Mouse (Mus musculus) forebrain, embryonic 16.5 days (tissue): ENCODE results near the gene Hivep3. TPM values are rescaled to one million over a fixed set of nuclear protein-coding genes. Genes with fewer than 3 reads are reported as not detected.
A peak's percentile ranks its signal among the peaks of the same experiment; 100 is the strongest.

Source experiments
- ATAC-seq: fragments of 200-750 bp; cut with Nextera tagmentation; 2 replicates; pipeline ENCODE4 v1.8.0; 2017; ENCODE audit warnings: mild to moderate bottlenecking, moderate library complexity
- H3K27ac ChIP-seq: fragments of 300-500 bp; sonication (generic); 2 replicates; pipeline ENCODE4 v1.5.1; 2014; ENCODE audit warnings: low read length, control low read depth
- H3K27me3 ChIP-seq: fragments of 300-500 bp; sonication (generic); replicated peaks from 2 replicates; pipeline ENCODE4 v1.6.1; 2014; ENCODE audit warnings: low read length; ENCODE audit not compliant: control insufficient read depth, insufficient read depth
- H3K36me3 ChIP-seq: fragments of 300-500 bp; sonication (generic); 2 replicates; pipeline ENCODE4 v1.6.1; 2014; ENCODE audit not compliant: control insufficient read depth, insufficient read depth
- H3K4me1 ChIP-seq: fragments of 300-500 bp; sonication (generic); replicated peaks from 2 replicates; pipeline ENCODE4 v1.6.1; 2014; ENCODE audit warnings: low read length; ENCODE audit not compliant: control insufficient read depth, insufficient read depth
- H3K4me2 ChIP-seq: fragments of 300-500 bp; sonication (generic); 2 replicates; pipeline ENCODE4 v1.6.1; 2014; ENCODE audit warnings: mild to moderate bottlenecking, low read length, control low read depth
- H3K4me3 ChIP-seq: fragments of 300-500 bp; sonication (generic); replicated peaks from 2 replicates; pipeline ENCODE4 v1.5.1; 2014; ENCODE audit warnings: mild to moderate bottlenecking, low read length, control low read depth
- H3K9ac ChIP-seq: fragments of 300-500 bp; sonication (generic); replicated peaks from 2 replicates; pipeline ENCODE4 v1.6.1; 2014; ENCODE audit warnings: low read depth, low read length, control low read depth
- H3K9me3 ChIP-seq: fragments of 300-500 bp; sonication (generic); 2 replicates; pipeline ENCODE4 v1.6.1; 2016; ENCODE audit warnings: low read length; ENCODE audit not compliant: control insufficient read depth
- WGBS: fragments of 180-500 bp; shearing (Covaris S2); extraction: QIAGEN DNeasy Blood & Tissue Kit; methylation state at CpG from one replicate; pipeline ENCODE4 v1.1.7; 2014; 5-methylcytosine and 5-hydroxymethylcytosine counted together
- polyA plus RNA-seq: library from polyadenylated mRNA; unstranded; fragments of >200 nt; fragmentation: Nextera tagmentation; extraction: Ambion mirVana; gene quantifications from 2 replicates; pipeline ENCODE4 v1.2.1, GENCODE M21; 2015

The Hivep3 gene
- polyA plus RNA-seq, 1 experiment from 2014 or later = 26.4 TPM

GRCm38 (mm10) chr4:120045871-120046270, 312.3 kb downstream of the Hivep3 start:
- H3K27me3 ChIP-seq = no peaks in the 10 kb centered on the region
- no peaks in the 10 kb centered on the region for H3K9me3 ChIP-seq
- 91% methylated on average over 7 of the region's 7 CpGs for WGBS
- peak overlapping the region; percentile 91 for H3K27ac ChIP-seq
- no peak overlapping the region for H3K9ac ChIP-seq
- no peak; the same call in 1 of the 2 replicates for ATAC-seq
- H3K4me2 ChIP-seq = no peak overlapping the region
- no peak overlapping the region for H3K4me3 ChIP-seq
- peaks cover 16% of the 10 kb centered on the region for H3K4me1 ChIP-seq
- no peaks in the 10 kb centered on the region for H3K36me3 ChIP-seq

DNA sequence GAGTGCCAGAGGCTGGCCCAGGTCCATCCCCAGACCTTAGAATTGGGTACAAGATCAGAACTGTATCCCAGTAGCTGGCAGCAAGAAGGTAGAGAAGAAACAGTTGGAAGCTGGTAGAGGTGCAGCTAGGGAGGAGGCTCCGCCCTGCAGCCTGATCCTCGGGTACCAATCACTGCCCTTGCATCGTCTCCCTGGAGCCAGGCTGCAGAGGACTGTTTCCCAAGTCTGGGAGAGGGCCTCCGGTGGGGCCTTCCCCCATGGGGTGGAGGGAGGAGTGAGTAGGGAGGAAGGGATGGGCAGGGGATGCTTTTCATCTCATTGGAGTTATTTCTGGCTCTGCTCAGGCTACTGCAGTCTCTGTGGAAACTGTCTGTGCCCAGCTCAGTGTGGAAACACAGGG, 313.5 kb downstream of the Hivep3 start:
- 28% methylated on average over 4 of the region's 4 CpGs for WGBS
- H3K36me3 ChIP-seq = no peaks in the 10 kb centered on the region
- H3K4me3 ChIP-seq = no peak overlapping the region
- ATAC-seq = no peak
- H3K9me3 ChIP-seq = no peaks in the 10 kb centered on the region
- H3K27me3 ChIP-seq = no peaks in the 10 kb centered on the region
- no peak overlapping the region for H3K4me2 ChIP-seq
- H3K9ac ChIP-seq = no peak overlapping the region
- H3K4me1 ChIP-seq = peaks cover 16% of the 10 kb centered on the region
- H3K27ac ChIP-seq = no peak overlapping the region

- no peaks in the 10 kb centered on the region for H3K9me3 ChIP-seq
- no peak overlapping the region for H3K9ac ChIP-seq
- no peak overlapping the region for H3K27ac ChIP-seq
- H3K36me3 ChIP-seq = no peaks in the 10 kb centered on the region
- H3K4me2 ChIP-seq = no peak overlapping the region
- no peaks in the 10 kb centered on the region for H3K27me3 ChIP-seq
- WGBS = 78% methylated on average over 4 of the region's 4 CpGs
- no peak overlapping the region for H3K4me3 ChIP-seq
- peaks cover 16% of the 10 kb centered on the region for H3K4me1 ChIP-seq
- ATAC-seq = no peak
These were observed 314.7 kb downstream of the Hivep3 start for GRCm38 (mm10) chr4:120048274-120048673.

DNA sequence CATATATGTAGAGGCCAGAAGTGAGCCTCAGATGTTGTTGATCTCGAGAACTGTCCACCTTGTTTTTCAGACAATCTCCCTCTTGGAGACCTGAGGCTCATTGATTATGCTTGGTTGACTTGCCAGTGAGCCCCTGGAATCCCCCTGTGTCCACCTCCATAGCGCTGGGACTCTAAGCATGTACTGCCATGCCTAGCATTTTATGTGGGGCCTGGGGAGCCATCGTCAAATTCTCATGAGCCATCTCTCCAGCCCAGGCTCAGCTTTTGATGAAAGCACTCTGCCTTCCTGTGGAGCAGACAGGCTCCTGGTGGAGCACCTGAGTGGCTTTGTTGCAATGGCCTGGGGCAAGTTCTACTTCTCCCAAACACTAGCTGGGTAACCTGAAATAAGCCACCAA, 316.3 kb downstream of the Hivep3 start:
- WGBS = 86% methylated on average over 3 of the region's 3 CpGs

GRCm38 (mm10) chr4:120052481-120052880, 318.9 kb downstream of the Hivep3 start:
- H3K4me3 ChIP-seq = no peak overlapping the region
- no peak overlapping the region for H3K9ac ChIP-seq
- no peaks in the 10 kb centered on the region for H3K36me3 ChIP-seq
- no peaks in the 10 kb centered on the region for H3K9me3 ChIP-seq
- no peak overlapping the region for H3K4me2 ChIP-seq
- no peak overlapping the region for H3K27ac ChIP-seq
- no peaks in the 10 kb centered on the region for H3K27me3 ChIP-seq
- H3K4me1 ChIP-seq = no peaks in the 10 kb centered on the region
- no peak for ATAC-seq

More for the DNA sequence above, 316.3 kb downstream of the Hivep3 start:
- no peak overlapping the region for H3K4me2 ChIP-seq
- no peaks in the 10 kb centered on the region for H3K9me3 ChIP-seq
- H3K4me3 ChIP-seq = no peak overlapping the region
- H3K27me3 ChIP-seq = no peaks in the 10 kb centered on the region
- H3K36me3 ChIP-seq = no peaks in the 10 kb centered on the region
- H3K4me1 ChIP-seq = peaks cover 14% of the 10 kb centered on the region
- no peak overlapping the region for H3K9ac ChIP-seq
- no peak overlapping the region for H3K27ac ChIP-seq
- ATAC-seq = no peak

- WGBS = 97% methylated on average over 11 of the region's 11 CpGs
- H3K36me3 ChIP-seq = no peaks in the 10 kb centered on the region
- H3K9me3 ChIP-seq = no peaks in the 10 kb centered on the region
- no peak for ATAC-seq
- no peak overlapping the region for H3K9ac ChIP-seq
- H3K27ac ChIP-seq = no peak overlapping the region
- no peaks in the 10 kb centered on the region for H3K27me3 ChIP-seq
- H3K4me2 ChIP-seq = no peak overlapping the region
- no peaks in the 10 kb centered on the region for H3K4me1 ChIP-seq
- no peak overlapping the region for H3K4me3 ChIP-seq
These were observed 319.7 kb downstream of the Hivep3 start for GRCm38 (mm10) chr4:120053026-120054005.

DNA sequence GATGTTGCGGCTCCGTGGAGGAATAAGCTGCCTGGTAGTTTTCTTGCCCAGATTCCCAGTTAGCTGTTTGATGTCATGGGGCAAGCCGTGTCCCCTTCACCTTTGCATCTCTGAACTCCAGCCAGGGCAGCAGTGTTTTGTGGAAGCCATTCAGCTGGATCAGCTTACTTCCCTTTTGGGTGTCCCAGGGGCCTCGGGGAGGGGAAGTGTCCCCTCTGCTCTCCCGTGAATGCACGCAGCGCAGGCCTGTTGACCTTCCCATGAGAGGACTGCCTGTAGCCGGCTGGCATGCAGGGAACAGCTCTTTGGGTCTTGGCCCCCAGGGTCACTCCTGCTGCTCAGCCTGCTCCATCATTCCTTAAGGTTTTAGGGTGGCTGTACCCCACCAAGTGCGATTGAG, 320.6 kb downstream of the Hivep3 start:
- H3K36me3 ChIP-seq = no peaks in the 10 kb centered on the region
- no peaks in the 10 kb centered on the region for H3K4me1 ChIP-seq
- no peak overlapping the region for H3K4me2 ChIP-seq
- no peak overlapping the region for H3K27ac ChIP-seq
- 78% methylated on average over 9 of the region's 9 CpGs for whole genome bisulfite sequencing
- no peak for ATAC-seq
- H3K4me3 ChIP-seq = no peak overlapping the region
- no peaks in the 10 kb centered on the region for H3K9me3 ChIP-seq
- H3K9ac ChIP-seq = no peak overlapping the region
- no peaks in the 10 kb centered on the region for H3K27me3 ChIP-seq

- no peak for ATAC-seq
- H3K27ac ChIP-seq = no peak overlapping the region
- WGBS = 81% methylated on average over 9 of the region's 9 CpGs
These were observed 322.9 kb downstream of the Hivep3 start for GRCm38 (mm10) chr4:120056451-120056850.

DNA sequence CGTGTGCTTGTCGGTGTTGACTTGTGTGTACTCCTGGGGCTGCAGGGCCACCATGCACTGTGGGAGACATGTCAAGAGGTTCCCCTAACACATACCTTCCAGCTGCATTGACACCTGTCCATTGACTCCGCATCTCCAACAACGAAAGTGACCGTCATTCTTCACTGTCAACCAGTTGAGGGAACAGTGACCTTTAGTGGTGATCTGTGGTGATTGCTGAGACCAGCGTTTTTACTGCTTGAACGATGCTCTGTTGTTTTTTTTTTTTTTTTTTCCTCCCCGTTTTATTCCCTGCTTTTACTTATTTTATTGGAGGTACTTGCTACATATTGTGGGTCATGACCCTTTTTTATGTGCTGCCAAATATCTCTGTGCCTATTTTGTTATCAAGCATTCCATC, 323.9 kb downstream of the Hivep3 start:
- no peak overlapping the region for H3K9ac ChIP-seq
- H3K4me2 ChIP-seq = no peak overlapping the region
- no peak overlapping the region for H3K27ac ChIP-seq
- no peaks in the 10 kb centered on the region for H3K4me1 ChIP-seq
- no peaks in the 10 kb centered on the region for H3K36me3 ChIP-seq
- WGBS = 84% methylated on average over 8 of the region's 8 CpGs
- no peak overlapping the region for H3K4me3 ChIP-seq
- no peaks in the 10 kb centered on the region for H3K27me3 ChIP-seq
- H3K9me3 ChIP-seq = no peaks in the 10 kb centered on the region
- ATAC-seq = no peak

More at GRCm38 (mm10) chr4:120056451-120056850, 322.9 kb downstream of the Hivep3 start:
- H3K4me2 ChIP-seq = no peak overlapping the region
- H3K4me1 ChIP-seq = no peaks in the 10 kb centered on the region
- H3K9me3 ChIP-seq = no peaks in the 10 kb centered on the region
- H3K27me3 ChIP-seq = no peaks in the 10 kb centered on the region
- H3K36me3 ChIP-seq = no peaks in the 10 kb centered on the region
- H3K9ac ChIP-seq = no peak overlapping the region
- H3K4me3 ChIP-seq = no peak overlapping the region
